Mouse (Mus musculus) G1E (cell line): ENCODE measurements around the gene Efl1.

Experiments used
- CTCF ChIP-seq: IDR thresholded peaks from 2 replicates; pipeline ENCODE4 v1.5.1; 2012; ENCODE audit warnings: low read depth, low read length, inconsistent platforms, mixed read lengths
- GATA1 ChIP-seq: IDR thresholded peaks from 2 replicates; pipeline ENCODE4 v1.6.1; 2012; ENCODE audit warnings: borderline replicate concordance, low read length, inconsistent platforms, mixed read lengths
- POLR2AphosphoS5 ChIP-seq: IDR thresholded peaks from 2 replicates; pipeline ENCODE4 v1.6.1; 2012; ENCODE audit warnings: low read depth, low read length, inconsistent platforms; ENCODE audit not compliant: insufficient replicate concordance

GRCm38 (mm10) chr7:82722486-82723123 lies 74.2 kb downstream of the Efl1 start:
- TF ChIP-seq CTCF = no peak
- no peak for TF ChIP-seq POLR2AphosphoS5
- TF ChIP-seq GATA1 = no peak
